Mouse (Mus musculus) erythroblast, embryonic 14.5 days (primary cell): ENCODE measurements around the gene Gabra6.

Experiments used
- GATA1 ChIP-seq: IDR thresholded peaks from 2 replicates; pipeline ENCODE4 v1.6.1; 2012; ENCODE audit warnings: low read length, inconsistent platforms, mixed read lengths
- TAL1 ChIP-seq: IDR thresholded peaks from 3 replicates; pipeline ENCODE4 v1.6.1; 2012; ENCODE audit warnings: low read length, inconsistent platforms, mixed read lengths

DNA sequence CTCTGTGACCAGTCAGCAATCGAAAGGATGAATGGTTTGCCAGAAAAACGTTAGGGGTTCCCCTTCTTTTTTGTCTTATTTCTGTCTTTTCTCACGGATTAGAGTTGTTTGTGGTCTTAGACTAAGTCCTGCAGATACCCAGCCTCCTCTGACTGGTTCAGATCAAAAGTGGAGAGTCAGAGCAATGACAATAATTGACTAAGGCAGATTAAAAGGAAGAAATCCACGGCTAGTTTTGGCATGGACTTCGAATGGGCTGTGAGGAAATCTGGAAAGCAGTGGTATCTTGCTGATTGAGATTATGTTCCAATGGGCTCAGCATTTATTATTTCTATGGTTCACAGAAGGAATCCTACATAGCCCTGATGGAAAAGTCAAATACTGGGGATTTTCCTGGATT, at the start of gene Gabra6:
- TF ChIP-seq TAL1 (no peak), GATA1 (no peak)
